Mouse (Mus musculus) mouse embryonic stem cell (cell line): ENCODE measurements around the gene Vegfc.

Source experiments
- in situ Hi-C, 2 experiments: fragments of 300-500 bp; cut with MboI; formaldehyde crosslinking; loops; 1 replicate in 1 of 2; 3 replicates in 1 of 2; pipeline ENCODE4 v1.14.3; 2019 to 2020; ENCODE audit warnings: low sequenced_read_pairs in 2 of 2, low pct_unique_long_range_greater_than_20kb in 1 of 2, mixed read lengths in 1 of 2; ENCODE audit not compliant: unreplicated experiment in 1 of 2

Gene Vegfc

DNA sequence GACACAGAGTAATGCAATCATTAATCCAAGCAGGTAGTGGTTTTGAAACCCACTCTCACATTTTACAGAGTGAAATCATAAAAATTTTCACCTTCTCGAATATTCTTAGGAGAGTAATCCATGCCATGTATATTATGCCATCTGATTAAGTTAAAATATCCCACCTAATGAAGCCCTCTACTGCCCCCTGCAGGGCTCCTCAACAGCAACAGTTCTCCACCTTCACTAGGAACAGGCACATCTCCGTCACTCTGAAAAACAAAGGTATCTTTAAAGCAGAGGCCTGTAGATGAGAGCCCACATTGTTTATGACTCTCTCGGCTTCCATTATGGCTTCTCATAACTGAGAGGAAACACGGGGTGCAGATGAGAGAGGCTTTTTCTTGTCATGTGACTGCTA lies 75.8 kb downstream of the Vegfc start:
- in situ Hi-C loops: no loop called here

DNA sequence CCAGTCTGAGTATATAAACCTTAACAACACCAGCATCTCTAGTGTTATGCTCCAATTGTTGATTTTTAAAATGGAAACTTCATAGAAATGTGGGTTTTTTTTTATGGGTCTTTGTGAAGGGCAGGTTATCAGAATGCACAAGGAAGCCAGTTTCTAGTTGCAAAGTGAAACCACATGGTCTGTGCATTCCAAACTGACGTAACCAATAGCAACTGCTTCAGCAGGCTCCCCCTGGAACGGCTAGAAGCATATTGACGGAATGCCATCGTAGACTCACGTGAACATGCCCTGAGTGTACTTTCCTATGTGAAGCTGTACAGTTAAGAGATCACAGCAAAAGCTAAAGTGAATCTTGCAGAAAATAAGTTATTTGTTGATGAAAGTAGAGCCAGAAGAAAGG lies 86.1 kb downstream of the Vegfc start:
- in situ Hi-C loops: no loop called here

DNA sequence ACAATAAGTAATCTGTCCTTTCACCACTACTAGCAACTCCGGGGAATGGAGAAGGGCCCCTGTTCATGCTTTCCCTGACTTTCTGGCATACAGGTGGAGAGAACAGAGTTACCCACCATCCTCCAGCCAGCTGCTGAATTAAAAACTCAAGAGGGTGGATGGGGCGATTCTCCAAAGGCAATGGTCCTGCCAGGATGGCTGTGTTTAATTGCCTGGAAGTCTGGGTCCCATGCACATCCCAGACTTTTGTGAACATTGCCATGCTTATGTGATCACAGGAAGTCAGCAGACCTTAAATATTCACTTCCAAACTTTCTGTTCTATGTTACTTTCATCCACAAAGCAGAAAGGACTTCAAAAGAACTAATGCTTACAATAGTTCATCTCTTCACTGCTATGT lies 107.9 kb downstream of the Vegfc start:
- in situ Hi-C loops: no loop called here

DNA sequence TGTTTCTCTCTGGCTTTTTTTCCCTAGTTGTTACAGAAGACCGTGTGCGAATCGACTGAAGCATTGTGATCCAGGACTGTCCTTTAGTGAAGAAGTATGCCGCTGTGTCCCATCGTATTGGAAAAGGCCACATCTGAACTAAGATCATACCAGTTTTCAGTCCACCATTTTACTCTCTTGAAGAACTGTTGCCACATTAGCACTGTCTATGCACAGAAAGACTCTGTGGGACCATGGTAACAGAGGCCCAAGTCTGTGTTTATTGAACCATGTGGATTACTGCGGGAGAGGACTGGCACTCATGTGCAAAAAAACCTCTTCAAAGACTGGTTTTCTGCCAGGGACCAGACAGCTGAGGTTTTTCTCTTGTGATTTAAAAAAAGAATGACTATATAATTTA lies 108.5 kb downstream of the Vegfc start:
- in situ Hi-C loops: no loop called here

DNA sequence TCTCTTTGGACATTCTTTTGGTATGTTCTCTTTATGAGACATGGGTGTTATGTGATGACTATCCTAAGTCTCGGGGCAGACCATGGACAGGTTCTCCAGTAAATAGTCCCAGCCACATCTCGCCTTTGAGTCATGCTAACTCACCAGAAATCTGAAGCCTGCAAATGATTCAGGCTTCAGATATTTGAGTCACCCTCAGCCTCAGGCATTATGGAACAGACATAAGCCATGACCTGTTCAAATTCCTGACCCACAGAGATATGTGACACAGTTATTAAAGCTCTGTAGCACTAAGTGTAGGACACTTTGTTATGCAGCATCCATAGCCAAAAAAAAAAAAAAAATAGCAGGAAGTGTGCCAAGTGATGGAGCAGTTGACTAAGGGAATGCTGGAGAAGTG lies 138.8 kb downstream of the Vegfc start:
- in situ Hi-C loops: no loop called here

DNA sequence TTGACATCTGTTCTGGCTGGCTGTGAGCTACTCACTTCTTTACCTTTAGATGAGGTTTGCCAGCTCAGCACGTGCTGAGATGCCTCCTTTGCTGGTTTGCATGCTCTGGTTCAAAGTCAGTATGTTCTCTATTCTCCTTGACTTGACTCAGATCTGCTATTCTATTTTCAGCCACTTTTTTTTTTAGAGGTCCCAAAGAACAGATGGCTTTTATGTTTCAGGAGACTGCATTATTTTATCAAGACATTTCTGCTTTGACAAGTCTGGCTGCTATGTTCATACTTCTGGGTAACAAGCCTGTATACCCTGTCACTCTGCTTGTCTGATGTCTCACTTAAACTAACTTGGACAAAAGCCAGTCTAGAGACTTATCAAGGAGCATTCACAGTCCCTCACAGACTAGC lies 151.4 kb downstream of the Vegfc start:
- in situ Hi-C loops: no loop called here

DNA sequence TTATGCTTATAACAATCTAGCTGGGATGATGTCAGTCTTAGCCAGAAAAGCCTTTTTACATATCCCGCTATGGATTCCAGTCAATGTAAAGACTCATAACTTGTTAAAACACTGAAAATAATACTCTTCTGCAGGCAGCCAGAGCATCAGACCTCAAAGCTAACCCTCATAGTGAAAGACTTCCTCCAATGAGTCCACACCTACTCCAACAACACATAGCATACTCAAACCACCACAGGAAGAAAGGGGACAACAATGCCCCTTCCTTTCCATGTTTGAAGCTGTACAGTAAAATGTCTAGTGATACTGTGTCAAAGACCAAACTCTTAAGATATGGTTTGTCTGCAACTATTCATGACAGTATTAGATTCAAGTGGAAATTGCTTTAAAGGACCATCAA lies 153.2 kb downstream of the Vegfc start:
- in situ Hi-C loops: no loop called here

DNA sequence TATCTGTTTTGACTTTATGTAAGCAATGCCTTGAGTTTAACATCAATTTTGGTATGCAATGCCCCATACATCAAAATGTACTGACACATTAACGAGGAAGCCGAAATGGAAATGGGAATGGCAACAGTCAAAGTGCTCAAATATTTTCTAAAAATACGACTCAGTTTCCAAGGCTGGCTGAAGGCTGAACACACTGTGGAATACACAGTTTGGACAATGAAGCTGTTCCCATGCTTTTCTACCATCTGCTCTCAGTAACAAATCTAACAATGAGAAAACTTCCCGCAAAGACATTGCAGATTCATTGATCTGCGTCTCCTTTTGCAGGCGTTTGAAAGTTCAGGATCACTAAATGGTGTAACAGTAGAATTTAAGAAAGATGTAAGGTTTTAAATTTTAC lies 155.9 kb downstream of the Vegfc start:
- in situ Hi-C loops: no loop called here
